Mouse (Mus musculus): ENCODE data around the gene Hhex.

DNA sequence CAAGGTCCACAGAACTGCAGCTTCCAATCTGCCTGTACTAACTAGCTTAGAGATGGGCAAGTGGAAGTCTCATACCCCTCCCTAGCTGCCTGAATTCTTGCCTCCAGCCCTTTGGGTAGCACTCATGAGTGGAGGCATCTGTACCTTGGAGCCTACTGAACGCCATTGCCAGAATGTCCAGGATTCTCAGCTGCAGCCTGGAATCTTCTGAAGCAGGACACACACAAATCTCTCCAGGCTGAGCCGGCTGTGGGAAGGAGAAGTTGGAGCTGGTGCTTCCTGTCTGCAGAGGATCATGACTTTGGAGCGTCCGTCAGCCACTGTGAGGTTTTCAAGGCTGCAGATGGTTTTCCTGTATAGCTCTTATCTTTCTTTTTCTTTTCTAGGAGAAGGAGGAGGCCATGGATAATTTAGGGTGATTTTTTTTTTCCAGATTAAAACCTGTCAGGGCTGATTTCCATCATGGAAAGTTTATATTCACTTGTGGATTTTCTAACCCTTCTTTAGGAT, 9.1 kb downstream of the Hhex start:
- no peak for TF ChIP-seq POLR2A (IDR thresholded peaks at IDR 0.05; ENCODE audit: borderline replicate concordance, control insufficient read depth, low read depth, low read length)
- TF ChIP-seq CTCF (IDR thresholded peaks at IDR 0.05; ENCODE audit: control insufficient read depth, insufficient read depth, low read length), result no peak

All from bone marrow, adult 2 months (tissue).